In the genomic region with DNA sequence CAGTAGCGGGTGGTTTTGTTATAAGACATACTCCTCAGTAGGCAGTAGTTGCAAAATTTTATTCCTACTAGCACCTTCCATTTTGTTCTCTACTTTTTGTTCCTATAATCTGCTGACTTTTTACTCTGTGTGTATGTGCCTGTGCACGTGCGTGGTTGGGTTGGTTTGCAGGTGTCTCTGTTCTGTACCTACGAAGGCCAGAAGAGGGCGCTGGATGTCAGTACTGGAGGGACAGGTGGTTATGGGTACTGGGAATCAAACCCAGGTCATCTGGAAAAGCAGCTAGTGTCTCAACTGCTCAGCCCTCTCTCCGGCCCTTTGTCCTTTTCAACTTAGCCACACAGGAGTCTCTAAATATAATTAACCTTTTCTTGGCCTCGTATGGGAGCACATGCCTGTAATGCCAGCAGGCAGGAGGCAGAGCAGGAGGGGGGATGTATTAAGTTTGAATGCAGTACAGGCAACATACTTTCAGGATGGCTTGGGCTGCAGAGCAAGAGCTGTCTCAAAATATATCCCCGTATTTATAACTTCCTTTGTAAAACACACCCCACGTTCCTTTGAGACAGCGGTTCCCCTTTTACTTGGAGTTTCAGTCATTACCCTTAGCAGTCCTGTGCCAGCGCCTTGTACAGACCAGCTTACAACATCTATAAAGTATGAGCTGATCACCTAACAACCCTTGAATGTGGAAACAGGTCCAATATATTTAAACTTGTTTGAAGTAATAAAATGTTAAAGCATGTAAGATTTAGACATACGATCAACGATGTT, we compare ENCODE assay signal across 32 mouse cellular contexts. TPM values are rescaled to one million over a fixed set of nuclear protein-coding genes. Genes with fewer than 3 reads are reported as not detected.
DNase-seq lines count a peak whose midpoint lies in the region; ATAC-seq and TF ChIP-seq lines count a peak whose summit lies in the region.
"Had no signal": no experiment of that assay in that cellular context is flagged by ENCODE, and none has a peak within 500 bp of the region (broad histone marks: within the 10 kb centered on the region; RNA-seq: fewer than 3 reads in every experiment).

No protein-coding gene starts in this region.

- no peak for DNase-seq in liver, embryonic 14.5 days (ENCODE audit: low read depth in 3 of 3, low spot score in 3 of 3)
- DNase-seq in liver = no peak
- DNase-seq in ES-E14 (ENCODE audit: low read depth, low spot score) = peak; percentile 35
- DNase-seq in splenic B cell, adult 2 months (ENCODE audit: low read depth, low spot score) = peak; percentile 38
- no peak for DNase-seq in adrenal gland, adult 2 months
- DNase-seq in spleen, postnatal 10 days (ENCODE audit: low spot score in 2 of 2) = no peak
- DNase-seq: adrenal gland, postnatal 10 days; cerebellum, adult 8-10 months; gastrocnemius, postnatal 14 days; heart, adult 2 months; heart, postnatal 14 days; kidney, postnatal 4 days; layer of hippocampus, adult 9-11 months; lung, postnatal 10 days; right cerebral cortex, postnatal 25 days; thymus, postnatal 14 days had no signal

- TF ChIP-seq EP300 in liver, embryonic 14.5 days (IDR thresholded peaks at IDR 0.05; ENCODE audit: low read depth) = no peak

- no peaks in the 10 kb centered on the region for H3K36me3 ChIP-seq in liver, embryonic 14.5 days (replicated peaks; ENCODE audit: control insufficient read depth, insufficient read depth, low read depth)
- no peaks in the 10 kb centered on the region for H3K36me3 ChIP-seq in ES-E14 (ENCODE audit: control insufficient read depth, insufficient read depth, low read length, poor library complexity, severe bottlenecking)
- H3K36me3 ChIP-seq in splenic B cell, adult 2 months (ENCODE audit: control insufficient read depth, insufficient read depth, low read length, poor library complexity, severe bottlenecking) = no peaks in the 10 kb centered on the region
- H3K36me3 ChIP-seq in forebrain, embryonic 16.5 days (ENCODE audit: control insufficient read depth, insufficient read depth) = no peaks in the 10 kb centered on the region
- H3K36me3 ChIP-seq: embryonic facial prominence, embryonic 15.5 days; heart, embryonic 13.5 days; hindbrain, embryonic 12.5 days; midbrain, embryonic 13.5 days; neural tube, embryonic 12.5 days; stomach, embryonic 15.5 days had no signal

- TF ChIP-seq CTCF in liver, embryonic 14.5 days (IDR thresholded peaks at IDR 0.05; ENCODE audit: low read depth) = peak; percentile 30

- no peak overlapping the region for H3K4me2 ChIP-seq in liver, embryonic 14.5 days (ENCODE audit: low read depth)
- H3K4me2 ChIP-seq in forebrain, embryonic 16.5 days (ENCODE audit: low read length) = no peak overlapping the region
- H3K4me2 ChIP-seq: embryonic facial prominence, embryonic 15.5 days; heart, embryonic 13.5 days; hindbrain, embryonic 12.5 days; midbrain, embryonic 13.5 days; neural tube, embryonic 12.5 days; stomach, embryonic 15.5 days had no signal

- H3K9me3 ChIP-seq in liver, embryonic 14.5 days (ENCODE audit: control insufficient read depth, low read length) = no peaks in the 10 kb centered on the region
- H3K9me3 ChIP-seq in ES-E14 (ENCODE audit: control insufficient read depth, insufficient read depth, low read depth, low read length) = no peaks in the 10 kb centered on the region
- peaks cover 2% of the 10 kb centered on the region; the same call in 1 of the 2 replicates for H3K9me3 ChIP-seq in forebrain, embryonic 16.5 days (ENCODE audit: control insufficient read depth, low read length)
- H3K9me3 ChIP-seq: hindbrain, embryonic 12.5 days; midbrain, embryonic 13.5 days; neural tube, embryonic 12.5 days; stomach, embryonic 15.5 days had no signal

- no peak for ATAC-seq in liver, embryonic 14.5 days (ENCODE audit: insufficient read depth)
- 0 out of 2 replicates have a peak, but pooled peaks have one; percentile 15 for ATAC-seq in common myeloid progenitor, adult 5-6 weeks (replicated peaks; ENCODE audit: low read depth, poor library complexity, severe bottlenecking)
- ATAC-seq in forebrain, embryonic 16.5 days = no peak
- ATAC-seq: activated CD4-positive, CD25-positive, alpha-beta regulatory T cell, adult 4 months; CD4-positive, CD25-positive, alpha-beta regulatory T cell, adult 4 months; forebrain, embryonic 14.5 days; intestine, postnatal 0 days; midbrain, embryonic 13.5 days had no signal

- WGBS in liver, embryonic 14.5 days (ENCODE audit: insufficient replicate concordance) = 75% methylated on average over 13 of the region's 13 CpGs
- WGBS in forebrain, embryonic 16.5 days = 89% methylated on average over 13 of the region's 13 CpGs

- no peak overlapping the region for H3K27ac ChIP-seq in liver, embryonic 14.5 days
- no peak overlapping the region for H3K27ac ChIP-seq in ES-E14 (ENCODE audit: insufficient read depth, low read depth, low read length, poor library complexity, severe bottlenecking)
- H3K27ac ChIP-seq in forebrain, embryonic 16.5 days (ENCODE audit: low read length) = no peak overlapping the region
- H3K27ac ChIP-seq: embryonic facial prominence, embryonic 15.5 days; heart, adult 2 months; heart, embryonic 13.5 days; hindbrain, embryonic 12.5 days; midbrain, embryonic 13.5 days; neural tube, embryonic 12.5 days; stomach, embryonic 15.5 days had no signal

- no peak overlapping the region for H3K4me3 ChIP-seq in liver, embryonic 14.5 days (ENCODE audit: insufficient read depth in 1 of 2, low read depth in 2 of 2, low read length in 2 of 2)
- no peak overlapping the region for H3K4me3 ChIP-seq in ES-E14 (ENCODE audit: insufficient read depth in 1 of 2, low read depth in 1 of 2, low read length in 2 of 2, poor library complexity in 1 of 2, severe bottlenecking in 1 of 2)
- no peak overlapping the region for H3K4me3 ChIP-seq in forebrain, embryonic 16.5 days (replicated peaks; ENCODE audit: low read length)
- H3K4me3 ChIP-seq: embryonic facial prominence, embryonic 15.5 days; heart, adult 2 months; heart, embryonic 13.5 days; hindbrain, embryonic 12.5 days; midbrain, embryonic 13.5 days; neural tube, embryonic 12.5 days; stomach, embryonic 15.5 days had no signal

- in situ Hi-C loops in ES-E14 (cut with MboI; ENCODE audit: low sequenced_read_pairs in 2 of 2, unreplicated experiment in 2 of 2) = no loop called here

- H3K4me1 ChIP-seq in liver, embryonic 14.5 days (replicated peaks; ENCODE audit: control insufficient read depth in 2 of 2, insufficient read depth in 2 of 2, low read length in 1 of 2) = peaks cover 3 to 15% of the 10 kb centered on the region in 2 experiments; a peak in 3 of 4 replicates
- peaks cover 2 to 10% of the 10 kb centered on the region in 2 experiments; a peak in 2 of 4 replicates for H3K4me1 ChIP-seq in ES-E14 (ENCODE audit: control insufficient read depth in 2 of 2, insufficient read depth in 2 of 2, low read length in 2 of 2, poor library complexity in 1 of 2)
- no peaks in the 10 kb centered on the region for H3K4me1 ChIP-seq in forebrain, embryonic 16.5 days (replicated peaks; ENCODE audit: control insufficient read depth, insufficient read depth, low read length)
- H3K4me1 ChIP-seq: embryonic facial prominence, embryonic 15.5 days; heart, embryonic 13.5 days; hindbrain, embryonic 12.5 days; midbrain, embryonic 13.5 days; neural tube, embryonic 12.5 days; stomach, embryonic 15.5 days had no signal

- no peak overlapping the region for H3K9ac ChIP-seq in liver, embryonic 14.5 days (replicated peaks)
- H3K9ac ChIP-seq in ES-E14 (ENCODE audit: insufficient read depth, low read depth, low read length, poor library complexity, severe bottlenecking) = no peak overlapping the region
- no peak overlapping the region for H3K9ac ChIP-seq in forebrain, embryonic 16.5 days (replicated peaks; ENCODE audit: low read depth, low read length)
- H3K9ac ChIP-seq: embryonic facial prominence, embryonic 15.5 days; heart, embryonic 13.5 days; hindbrain, embryonic 12.5 days; midbrain, embryonic 13.5 days; neural tube, embryonic 12.5 days; stomach, embryonic 15.5 days had no signal

- no peaks in the 10 kb centered on the region for H3K27me3 ChIP-seq in liver, embryonic 14.5 days (ENCODE audit: control insufficient read depth, insufficient read depth, low read length)
- no peaks in the 10 kb centered on the region for H3K27me3 ChIP-seq in splenic B cell, adult 2 months (ENCODE audit: control insufficient read depth, insufficient read depth, low read length, poor library complexity, severe bottlenecking)
- no peaks in the 10 kb centered on the region for H3K27me3 ChIP-seq in forebrain, embryonic 16.5 days (replicated peaks; ENCODE audit: control insufficient read depth, insufficient read depth, low read length)
- H3K27me3 ChIP-seq: embryonic facial prominence, embryonic 15.5 days; heart, embryonic 13.5 days; hindbrain, embryonic 12.5 days; midbrain, embryonic 13.5 days; neural tube, embryonic 12.5 days; stomach, embryonic 15.5 days had no signal

TF ChIP-seq in ES-E14, 5 proteins besides CTCF, POLR2A, EP300 and RAD21:
- TF ChIP-seq CHD2 (IDR thresholded peaks at IDR 0.05; ENCODE audit: low read depth, low read length) = no peak

RNA-seq across cellular contexts. Expression of gene Timm8a2, which starts 4.6 kb away (rescaled TPM):
- polyA plus RNA-seq in liver, embryonic 14.5 days (2012; rRNA removed) = not detected in 2 replicates
- not detected in 2 replicates for polyA plus RNA-seq in liver, embryonic 14.5 days (2014; fragmentation: Nextera tagmentation; extraction: Ambion mirVana)
- total RNA-seq in ES-E14 (2012; rRNA removed) = 2.6 and 3.2 TPM in 2 replicates
- total RNA-seq in common myeloid progenitor, adult 5-6 weeks (2017) = not detected in 2 replicates
- not detected in 2 replicates for polyA plus RNA-seq in forebrain, embryonic 16.5 days (2015; fragmentation: Nextera tagmentation; extraction: Ambion mirVana)
- total RNA-seq in adrenal gland, adult 2 months (2021) = not detected
- not detected in 2 replicates for polyA plus RNA-seq in adrenal gland, adult 2 months (2012; rRNA removed)
- total RNA-seq: gastrocnemius, postnatal 14 days; heart, adult 2 months; heart, postnatal 14 days; left cerebral cortex, adult 18-20 months; left cerebral cortex, postnatal 36 days had no signal
- polyA plus RNA-seq: activated CD4-positive, CD25-positive, alpha-beta regulatory T cell, adult 4 months; CD4-positive, CD25-positive, alpha-beta regulatory T cell, adult 4 months; embryonic facial prominence, embryonic 15.5 days; forebrain, embryonic 14.5 days; heart, adult 2 months; heart, embryonic 13.5 days; hindbrain, embryonic 12.5 days; intestine, postnatal 0 days; kidney, embryonic 14.5 days; liver, embryonic 16.5 days; midbrain, embryonic 13.5 days; neural tube, embryonic 12.5 days; stomach, embryonic 15.5 days had no signal

Comparison
In these comparisons a context has a peak if more than half of its experiments do, and no peak if none do; other contexts are left out.
1. DNase-seq: peak in ES-E14 (single experiment) and splenic B cell, adult 2 months (single experiment); none in liver, embryonic 14.5 days (0 of 3), liver (single experiment), adrenal gland, adult 2 months (single experiment) and spleen, postnatal 10 days (0 of 2).